Mouse (Mus musculus) E14TG2a.4 (cell line): ENCODE measurements around the gene Apopt1.
A peak's percentile ranks its signal among the peaks of the same experiment; 100 is the strongest.

Experiments
- H3K27me3 ChIP-seq: 2 replicates; pipeline ENCODE4 v1.6.1; 2014; ENCODE audit warnings: low read length, control low read depth; ENCODE audit not compliant: insufficient read depth
- H3K36me3 ChIP-seq: 2 replicates; pipeline ENCODE4 v1.6.1; 2014; ENCODE audit warnings: low read length, control low read depth; ENCODE audit not compliant: insufficient read depth
- H3K4me1 ChIP-seq: replicated peaks from 2 replicates; pipeline ENCODE4 v1.6.1; 2014; ENCODE audit warnings: low read depth, low read length, control low read depth
- H3K4me3 ChIP-seq: replicated peaks from 2 replicates; pipeline ENCODE4 v1.5.1; 2014; ENCODE audit warnings: mild to moderate bottlenecking, low read length
- H3K9me3 ChIP-seq: 2 replicates; pipeline ENCODE4 v1.6.1; 2014; ENCODE audit warnings: low read length, control low read depth
- CTCF ChIP-seq: conservative IDR thresholded peaks from 2 replicates; pipeline ENCODE4 v1.5.1; 2014; ENCODE audit warnings: low read length
- NANOG ChIP-seq: IDR thresholded peaks from 2 replicates; pipeline ENCODE4 v1.6.1; 2014; ENCODE audit warnings: borderline replicate concordance, low read length, mixed read lengths
- POU5F1 ChIP-seq: IDR thresholded peaks from 2 replicates; pipeline ENCODE4 v1.6.1; 2014; ENCODE audit warnings: low read length, borderline replicate concordance

Apopt1 gene

GRCm38 (mm10) chr12:111760306-111760908, 47.3 kb downstream of the Apopt1 start:
- Histone ChIP-seq H3K4me1 (peaks cover 71% of the 10 kb centered on the region), H3K36me3 (peaks cover 16% of the 10 kb centered on the region), H3K9me3 (no peaks in the 10 kb centered on the region), H3K4me3 (no peak overlapping the region), H3K27me3 (peaks cover 20% of the 10 kb centered on the region)
- TF ChIP-seq POU5F1 (no peak), CTCF (no peak), NANOG (no peak)

DNA sequence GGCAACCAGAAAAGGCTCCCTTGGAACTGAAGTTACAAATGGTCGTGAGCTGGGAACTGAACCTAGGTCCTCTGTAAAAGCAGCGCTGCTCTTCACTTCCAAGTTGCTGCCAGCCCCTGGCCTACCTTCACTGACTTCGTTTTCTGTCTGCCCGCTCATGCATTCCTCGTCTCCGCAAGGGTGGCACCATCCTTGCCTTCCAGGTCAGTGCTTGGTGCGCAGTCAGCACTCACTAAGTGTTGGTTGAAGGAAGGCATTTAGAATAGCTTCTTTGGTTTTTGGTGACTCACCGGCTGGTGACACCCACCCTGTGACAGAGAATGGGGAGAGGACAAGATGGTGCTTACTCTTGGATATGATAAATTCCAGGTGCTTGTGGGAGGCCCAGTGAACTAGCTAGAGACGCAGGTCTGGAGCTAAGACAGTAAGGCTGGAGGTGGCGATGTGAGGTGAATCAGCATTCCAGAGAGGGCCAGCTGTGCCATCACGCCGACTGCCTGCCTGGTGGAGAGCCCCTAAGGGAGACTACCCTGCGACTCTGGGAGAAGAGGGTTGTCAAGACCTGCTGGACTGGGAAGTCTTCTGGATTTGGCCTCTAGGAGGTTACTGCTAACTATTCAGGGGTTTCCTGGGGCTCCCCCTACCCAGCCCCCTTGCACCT, 49.7 kb downstream of the Apopt1 start:
- H3K9me3 ChIP-seq: no peaks in the 10 kb centered on the region
- peaks cover 8% of the 10 kb centered on the region for H3K27me3 ChIP-seq
- TF ChIP-seq CTCF (no peak), NANOG (no peak), POU5F1 (no peak)

GRCm38 (mm10) chr12:111766313-111767236, 53.5 kb downstream of the Apopt1 start:
- Histone ChIP-seq H3K36me3 (peaks cover 23% of the 10 kb centered on the region), H3K4me1 (peaks cover 88% of the 10 kb centered on the region), H3K9me3 (no peaks in the 10 kb centered on the region), H3K4me3 (peak overlapping the region; percentile 29), H3K27me3 (no peaks in the 10 kb centered on the region)
- TF ChIP-seq POU5F1 (no peak), NANOG (no peak; the same call in 1 of the 2 replicates), CTCF (no peak)

More for the DNA sequence above, 49.7 kb downstream of the Apopt1 start:
- Histone ChIP-seq H3K36me3 (peaks cover 19% of the 10 kb centered on the region), H3K4me3 (no peak overlapping the region), H3K4me1 (peaks cover 86% of the 10 kb centered on the region)

- H3K4me3 ChIP-seq: no peak overlapping the region
- peaks cover 30% of the 10 kb centered on the region for H3K36me3 ChIP-seq
- TF ChIP-seq CTCF: no peak
- no peak for TF ChIP-seq NANOG
- no peak for TF ChIP-seq POU5F1
- peaks cover 73% of the 10 kb centered on the region for H3K4me1 ChIP-seq
- no peaks in the 10 kb centered on the region for H3K27me3 ChIP-seq
- no peaks in the 10 kb centered on the region for H3K9me3 ChIP-seq
Measured at GRCm38 (mm10) chr12:111768322-111768928, 55.4 kb downstream of the Apopt1 start.

- TF ChIP-seq CTCF: peak; percentile 42; the same call in 1 of the 2 replicates
- no peak for TF ChIP-seq POU5F1
- TF ChIP-seq NANOG: peak; percentile 83
- Histone ChIP-seq H3K9me3 (no peaks in the 10 kb centered on the region), H3K4me3 (no peak overlapping the region)
Measured at GRCm38 (mm10) chr12:111769306-111769705, 56.2 kb downstream of the Apopt1 start.

DNA sequence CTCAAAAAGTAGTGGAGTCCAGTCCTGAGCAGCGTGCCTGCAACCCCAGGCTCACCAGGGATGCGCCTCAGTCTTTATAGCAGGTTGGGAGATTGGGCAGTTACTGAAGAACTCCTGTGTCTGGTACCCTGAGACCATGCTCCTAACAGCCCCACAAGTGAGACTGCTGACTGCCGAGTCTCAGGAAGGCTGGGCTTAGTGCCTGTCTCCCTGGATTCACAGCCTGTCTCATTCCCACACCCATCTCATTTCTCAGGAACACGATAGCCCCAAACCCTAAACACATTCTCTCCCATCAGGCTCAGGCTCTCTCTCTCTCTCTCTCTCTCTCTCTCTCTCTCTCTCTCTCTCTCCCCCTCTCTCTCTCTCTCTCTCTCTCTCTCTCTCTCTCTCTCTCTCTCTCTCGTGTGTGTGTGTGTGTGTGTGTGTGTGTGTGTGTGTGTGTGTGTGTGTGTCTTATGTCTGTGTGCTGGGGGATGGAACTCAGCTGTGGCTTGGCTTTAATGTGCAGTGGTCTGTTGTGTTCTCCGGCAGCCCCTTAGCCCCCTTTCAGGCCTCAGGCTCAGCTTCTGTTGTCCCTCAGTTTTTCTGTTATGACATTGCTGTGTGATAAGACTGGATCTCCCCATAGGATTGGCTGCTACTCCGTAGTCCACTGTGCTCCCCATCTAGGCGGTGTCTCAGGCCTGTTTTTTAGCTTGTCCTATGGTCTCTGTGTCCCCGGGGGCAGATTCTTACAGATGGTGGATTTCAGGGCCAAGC, 56.9 kb downstream of the Apopt1 start:
- TF ChIP-seq CTCF (no peak), POU5F1 (no peak), NANOG (no peak)
- Histone ChIP-seq H3K36me3 (peaks cover 39% of the 10 kb centered on the region), H3K27me3 (no peaks in the 10 kb centered on the region), H3K9me3 (no peaks in the 10 kb centered on the region), H3K4me1 (peaks cover 77% of the 10 kb centered on the region), H3K4me3 (no peak overlapping the region)

More at GRCm38 (mm10) chr12:111769306-111769705, 56.2 kb downstream of the Apopt1 start:
- Histone ChIP-seq H3K27me3 (no peaks in the 10 kb centered on the region), H3K4me1 (peaks cover 75% of the 10 kb centered on the region), H3K36me3 (peaks cover 33% of the 10 kb centered on the region)

DNA sequence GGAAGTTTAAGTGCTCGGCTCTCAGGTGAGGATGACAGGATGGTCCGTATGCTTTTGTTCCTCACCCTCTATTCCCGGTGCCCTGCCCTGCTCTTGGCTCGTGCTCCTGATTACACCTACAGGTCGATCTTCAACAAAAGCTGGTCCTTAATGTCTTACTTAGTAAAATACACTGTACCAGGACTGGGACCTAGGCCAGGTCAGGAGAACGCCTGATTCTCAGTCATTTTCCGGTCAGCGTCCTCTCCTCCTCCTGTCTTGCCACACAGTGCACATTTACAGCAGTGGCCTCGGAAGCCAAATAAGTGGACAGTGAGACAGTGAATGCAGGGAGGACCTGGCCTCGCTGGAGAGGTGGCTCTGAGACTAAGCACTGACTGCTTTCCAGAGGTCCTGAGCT, 57.6 kb downstream of the Apopt1 start:
- peaks cover 74% of the 10 kb centered on the region for H3K4me1 ChIP-seq
- TF ChIP-seq NANOG (no peak), CTCF (no peak)
- H3K27me3 ChIP-seq: no peaks in the 10 kb centered on the region
- H3K4me3 ChIP-seq: no peak overlapping the region
- H3K9me3 ChIP-seq: no peaks in the 10 kb centered on the region
- peaks cover 46% of the 10 kb centered on the region for H3K36me3 ChIP-seq
